Mouse (Mus musculus) limb, embryonic 13.5 days (tissue): ENCODE results near the gene Trpv2. TPM values are rescaled to one million over a fixed set of nuclear protein-coding genes. Genes with fewer than 3 reads are reported as not detected.

ENCODE experiments used
- ATAC-seq: fragments of 200-750 bp; cut with Nextera tagmentation; 2 replicates; pipeline ENCODE4 v1.8.0; 2017; ENCODE audit warnings: low read depth, moderate number of reproducible peaks, moderate TSS enrichment; ENCODE audit not compliant: low FRiP score
- H3K27ac ChIP-seq: fragments of 300-500 bp; sonication (generic); 2 replicates; pipeline ENCODE4 v1.5.1; 2015; ENCODE audit warnings: inconsistent platforms, mild to moderate bottlenecking, moderate library complexity
- H3K27me3 ChIP-seq: fragments of 300-500 bp; sonication (generic); 2 replicates; pipeline ENCODE4 v1.6.1; 2015; ENCODE audit warnings: mild to moderate bottlenecking, inconsistent platforms
- H3K36me3 ChIP-seq: fragments of 300-500 bp; sonication (generic); 2 replicates; pipeline ENCODE4 v1.6.1; 2015; ENCODE audit warnings: inconsistent platforms, mild to moderate bottlenecking, moderate library complexity
- H3K4me1 ChIP-seq: fragments of 300-500 bp; sonication (generic); 2 replicates; pipeline ENCODE4 v1.6.1; 2015; ENCODE audit warnings: inconsistent platforms
- H3K4me2 ChIP-seq: fragments of 300-500 bp; sonication (generic); replicated peaks from 2 replicates; pipeline ENCODE4 v1.6.1; 2015; ENCODE audit warnings: inconsistent platforms, mild to moderate bottlenecking, moderate library complexity
- H3K4me3 ChIP-seq: fragments of 300-500 bp; sonication (generic); 2 replicates; pipeline ENCODE4 v1.5.1; 2015; ENCODE audit warnings: moderate library complexity, mild to moderate bottlenecking, inconsistent platforms
- H3K9ac ChIP-seq: fragments of 300-500 bp; sonication (generic); 2 replicates; pipeline ENCODE4 v1.6.1; 2015; ENCODE audit warnings: mild to moderate bottlenecking, inconsistent platforms
- H3K9me3 ChIP-seq: fragments of 300-500 bp; sonication (generic); 2 replicates; pipeline ENCODE4 v1.6.1; 2016; ENCODE audit warnings: inconsistent platforms
- WGBS: fragments of 180-500 bp; shearing (Covaris S2); methylation state at CpG from one replicate; pipeline ENCODE4 v1.1.7; 2015; 5-methylcytosine and 5-hydroxymethylcytosine counted together
- polyA plus RNA-seq: library from polyadenylated mRNA; unstranded; fragments of >200 nt; fragmentation: Nextera tagmentation; extraction: Ambion mirVana; gene quantifications from 2 replicates; pipeline ENCODE4 v1.2.1, GENCODE M21; 2015

The Trpv2 gene
- polyA plus RNA-seq, 1 experiment from 2014 or later = 2.4 TPM

- Histone ChIP-seq H3K9me3 (no peaks in the 10 kb centered on the region), H3K9ac (peak within 1 kb of the TSS; percentile 93), H3K4me2 (peak within 1 kb of the TSS; percentile 82), H3K27me3 (no peaks in the 10 kb centered on the region), H3K4me3 (peak within 1 kb of the TSS; percentile 67), H3K27ac (peak within 1 kb of the TSS; percentile 98), H3K4me1 (peaks cover 27% of the 10 kb centered on the region), H3K36me3 (peaks cover 25% of the 10 kb centered on the region)
- WGBS = under 1% methylated on average over 40 of the region's 40 CpGs
- peak; percentile 98 for ATAC-seq
Measured at GRCm38 (mm10) chr11:62550727-62551225, 23.5 kb upstream of the Trpv2 start, which contains the start of gene Ubb. Gene Ubb (plus strand): TSS chr11:62551171.

GRCm38 (mm10) chr11:62551226-62552119 is 22.8 kb upstream of the Trpv2 start:
- ATAC-seq = peak; percentile 90

GRCm38 (mm10) chr11:62553186-62553585 is 21.1 kb upstream of the Trpv2 start:
- H3K27me3 ChIP-seq = no peaks in the 10 kb centered on the region
- peak overlapping the region; percentile 81 for H3K4me2 ChIP-seq
- no peaks in the 10 kb centered on the region for H3K9me3 ChIP-seq
- peak overlapping the region; percentile 48 for H3K4me3 ChIP-seq
- H3K36me3 ChIP-seq = peaks cover 25% of the 10 kb centered on the region
- peaks cover 27% of the 10 kb centered on the region for H3K4me1 ChIP-seq
- WGBS = 46% methylated on average over 1 of the region's 1 CpGs
- peak overlapping the region; percentile 55 for H3K9ac ChIP-seq
- no peak for ATAC-seq
- H3K27ac ChIP-seq = no peak overlapping the region

More at GRCm38 (mm10) chr11:62551226-62552119, 22.8 kb upstream of the Trpv2 start:
- H3K36me3 ChIP-seq = peaks cover 25% of the 10 kb centered on the region
- H3K4me3 ChIP-seq = peak overlapping the region; percentile 67
- no peaks in the 10 kb centered on the region for H3K9me3 ChIP-seq
- peak overlapping the region; percentile 81 for H3K9ac ChIP-seq
- H3K4me1 ChIP-seq = peaks cover 27% of the 10 kb centered on the region
- no peaks in the 10 kb centered on the region for H3K27me3 ChIP-seq
- peak overlapping the region; percentile 82 for H3K27ac ChIP-seq
- under 1% methylated on average over 57 of the region's 58 CpGs for WGBS
- peak overlapping the region; percentile 82 for H3K4me2 ChIP-seq

GRCm38 (mm10) chr11:62553633-62554032 is 20.7 kb upstream of the Trpv2 start:
- Histone ChIP-seq H3K4me2 (peak overlapping the region; percentile 81), H3K36me3 (peaks cover 25% of the 10 kb centered on the region), H3K27ac (no peak overlapping the region), H3K4me3 (peak overlapping the region; percentile 48), H3K27me3 (no peaks in the 10 kb centered on the region), H3K9me3 (no peaks in the 10 kb centered on the region), H3K9ac (peak overlapping the region; percentile 55), H3K4me1 (peaks cover 27% of the 10 kb centered on the region)
- 85% methylated on average over 5 of the region's 5 CpGs for WGBS
- no peak for ATAC-seq

- no peak for ATAC-seq
- Histone ChIP-seq H3K4me2 (peak overlapping the region; percentile 81), H3K4me1 (peaks cover 27% of the 10 kb centered on the region), H3K9ac (peak overlapping the region; percentile 55; the same call in 1 of the 2 replicates), H3K27ac (no peak overlapping the region), H3K9me3 (no peaks in the 10 kb centered on the region), H3K27me3 (no peaks in the 10 kb centered on the region), H3K36me3 (peaks cover 25% of the 10 kb centered on the region), H3K4me3 (peak overlapping the region; percentile 48)
- WGBS = 75% methylated on average over 5 of the region's 5 CpGs
Measured at GRCm38 (mm10) chr11:62554163-62554855, 20.0 kb upstream of the Trpv2 start.

GRCm38 (mm10) chr11:62554934-62555517 is 19.3 kb upstream of the Trpv2 start:
- peaks cover 25% of the 10 kb centered on the region for H3K36me3 ChIP-seq
- peak overlapping the region; percentile 81 for H3K4me2 ChIP-seq
- H3K9me3 ChIP-seq = no peaks in the 10 kb centered on the region
- peak overlapping the region; percentile 48 for H3K4me3 ChIP-seq
- no peaks in the 10 kb centered on the region for H3K27me3 ChIP-seq
- H3K27ac ChIP-seq = no peak overlapping the region
- no peak overlapping the region for H3K9ac ChIP-seq
- peaks cover 22% of the 10 kb centered on the region for H3K4me1 ChIP-seq
- no peak for ATAC-seq

- Histone ChIP-seq H3K9me3 (no peaks in the 10 kb centered on the region), H3K27me3 (no peaks in the 10 kb centered on the region), H3K9ac (no peak overlapping the region), H3K4me2 (no peak overlapping the region; the same call in 1 of the 2 replicates), H3K4me1 (peaks cover 22% of the 10 kb centered on the region), H3K36me3 (peaks cover 25% of the 10 kb centered on the region), H3K27ac (no peak overlapping the region), H3K4me3 (no peak overlapping the region)
- ATAC-seq = no peak
Measured at GRCm38 (mm10) chr11:62555896-62556412, 18.3 kb upstream of the Trpv2 start.

- Histone ChIP-seq H3K27me3 (no peaks in the 10 kb centered on the region), H3K27ac (no peak overlapping the region), H3K4me3 (no peak overlapping the region), H3K4me2 (no peak overlapping the region), H3K36me3 (peaks cover 25% of the 10 kb centered on the region), H3K4me1 (peaks cover 24% of the 10 kb centered on the region), H3K9ac (no peak overlapping the region), H3K9me3 (no peaks in the 10 kb centered on the region)
- ATAC-seq = no peak
- 68% methylated on average over 5 of the region's 5 CpGs for WGBS
Measured at GRCm38 (mm10) chr11:62557205-62557604, 17.1 kb upstream of the Trpv2 start.

- H3K4me3 ChIP-seq = no peak overlapping the region
- H3K4me2 ChIP-seq = no peak overlapping the region
- peaks cover 23% of the 10 kb centered on the region for H3K4me1 ChIP-seq
- no peak overlapping the region for H3K9ac ChIP-seq
- H3K27ac ChIP-seq = no peak overlapping the region
- no peaks in the 10 kb centered on the region for H3K9me3 ChIP-seq
- 70% methylated on average over 2 of the region's 2 CpGs for WGBS
- peaks cover 23% of the 10 kb centered on the region for H3K36me3 ChIP-seq
- no peak for ATAC-seq
- no peaks in the 10 kb centered on the region for H3K27me3 ChIP-seq
Measured at GRCm38 (mm10) chr11:62558152-62558551, 16.1 kb upstream of the Trpv2 start.

GRCm38 (mm10) chr11:62558961-62559646 is 15.2 kb upstream of the Trpv2 start:
- H3K9me3 ChIP-seq = no peaks in the 10 kb centered on the region
- H3K27me3 ChIP-seq = no peaks in the 10 kb centered on the region
- no peak overlapping the region for H3K4me3 ChIP-seq
- no peak overlapping the region for H3K4me2 ChIP-seq
- H3K36me3 ChIP-seq = peaks cover 13% of the 10 kb centered on the region
- no peak for ATAC-seq
- peaks cover 14% of the 10 kb centered on the region for H3K4me1 ChIP-seq
- no peak overlapping the region for H3K27ac ChIP-seq
- WGBS = 44% methylated on average over 6 of the region's 6 CpGs
- H3K9ac ChIP-seq = no peak overlapping the region

- Histone ChIP-seq H3K27ac (no peak overlapping the region), H3K4me3 (peak overlapping the region; percentile 36)
Measured at GRCm38 (mm10) chr11:62560463-62561016, 13.7 kb upstream of the Trpv2 start.

More at GRCm38 (mm10) chr11:62560463-62561016, 13.7 kb upstream of the Trpv2 start:
- Histone ChIP-seq H3K4me1 (peaks cover 2% of the 10 kb centered on the region; the same call in 1 of the 2 replicates), H3K9ac (no peak overlapping the region), H3K4me2 (peak overlapping the region; percentile 63), H3K36me3 (no peaks in the 10 kb centered on the region; the same call in 1 of the 2 replicates), H3K9me3 (no peaks in the 10 kb centered on the region), H3K27me3 (no peaks in the 10 kb centered on the region)
- no peak for ATAC-seq
- WGBS = 24% methylated on average over 43 of the region's 43 CpGs
